Mouse (Mus musculus) adrenal gland, adult 8-10 months (tissue): ENCODE results near the gene Icam2. TPM values are rescaled to one million over a fixed set of nuclear protein-coding genes. Genes with fewer than 3 reads are reported as not detected.
"Not testable (repeated sequence)": the region's sequence is repeated elsewhere in the genome, so short reads cannot be mapped to it uniquely, and the experiment has no call there.

Experiments
- DNase-seq: peaks from one replicate; pipeline ENCODE4 v3.0.0; 2022
- total RNA-seq, 4 experiments: library from RNA; stranded (reverse); gene quantifications; 2 replicates each; pipeline ENCODE4 v1.2.4; 2022

Icam2 gene
- total RNA-seq = 10 to 100 TPM; 10.0 to 15.8 (median 13.6) TPM

- no peak for DNase-seq
Observed at GRCm38 (mm10) chr11:106387791-106388216, at the start of gene Icam2. Gene Icam2, minus strand, starts transcription at chr11:106388075.

GRCm38 (mm10) chr11:106437543-106437942 lies 49.7 kb upstream of the Icam2 start:
- DNase-seq = no peak

- peak; percentile 81 for DNase-seq
Observed at GRCm38 (mm10) chr11:106437039-106437438, 49.2 kb upstream of the Icam2 start.

- DNase-seq = no peak
Observed at GRCm38 (mm10) chr11:106430392-106430791, 42.5 kb upstream of the Icam2 start.

- DNase-seq = no peak
Observed at GRCm38 (mm10) chr11:106429689-106430088, 41.8 kb upstream of the Icam2 start.

- DNase-seq = no peak
Observed at GRCm38 (mm10) chr11:106428556-106428955, 40.7 kb upstream of the Icam2 start.

GRCm38 (mm10) chr11:106428106-106428505 lies 40.2 kb upstream of the Icam2 start:
- DNase-seq = no peak

- no peak for DNase-seq
Observed at GRCm38 (mm10) chr11:106426447-106426846, 38.6 kb upstream of the Icam2 start.

- DNase-seq = no peak
Observed at GRCm38 (mm10) chr11:106425201-106425600, 37.3 kb upstream of the Icam2 start.

GRCm38 (mm10) chr11:106419262-106420102 lies 31.6 kb upstream of the Icam2 start:
- DNase-seq = no peak

GRCm38 (mm10) chr11:106418622-106419196 lies 30.8 kb upstream of the Icam2 start:
- peak; percentile 69 for DNase-seq

- DNase-seq = no peak
Observed at GRCm38 (mm10) chr11:106417860-106418259, 30.0 kb upstream of the Icam2 start.

- DNase-seq = no peak
Observed at GRCm38 (mm10) chr11:106416331-106416730, 28.5 kb upstream of the Icam2 start.

GRCm38 (mm10) chr11:106412641-106413360 lies 24.9 kb upstream of the Icam2 start:
- no peak for DNase-seq

- no peak for DNase-seq
Observed at GRCm38 (mm10) chr11:106411157-106411556, 23.3 kb upstream of the Icam2 start.

GRCm38 (mm10) chr11:106410507-106410906 lies 22.6 kb upstream of the Icam2 start:
- DNase-seq = no peak

- peak; percentile 67 for DNase-seq
Observed at GRCm38 (mm10) chr11:106410011-106410410, 22.1 kb upstream of the Icam2 start.

- no peak for DNase-seq
Observed at GRCm38 (mm10) chr11:106398481-106398880, 10.6 kb upstream of the Icam2 start.

- no peak for DNase-seq
Observed at GRCm38 (mm10) chr11:106397656-106398055, 9.8 kb upstream of the Icam2 start.

- not testable (repeated sequence) for DNase-seq
Observed at GRCm38 (mm10) chr11:106394055-106394454, 6.2 kb upstream of the Icam2 start.

GRCm38 (mm10) chr11:106393331-106393616 lies 5.4 kb upstream of the Icam2 start:
- DNase-seq = no peak

GRCm38 (mm10) chr11:106392597-106393330 lies 4.9 kb upstream of the Icam2 start:
- DNase-seq = no peak
